Mouse (Mus musculus): Measurements from ENCODE around the gene Fam25c. TPM values are rescaled to one million over a fixed set of nuclear protein-coding genes. Genes with fewer than 3 reads are reported as not detected.

The Fam25c gene
- polyA plus RNA-seq, 1 experiment from 2014 or later, result not detected

- Histone ChIP-seq H3K4me3 (replicated peaks; ENCODE audit: low read length) (peak overlapping the region; percentile 99), H3K9ac (peak overlapping the region; percentile 96), H3K36me3 (replicated peaks; ENCODE audit: control insufficient read depth, insufficient read depth) (0 out of 2 replicates have a peak, but pooled peaks cover 4% of the 10 kb centered on the region), H3K4me2 (replicated peaks) (peak overlapping the region; percentile 91), H3K27me3 (ENCODE audit: control insufficient read depth, insufficient read depth, low read length) (no peaks in the 10 kb centered on the region), H3K4me1 (replicated peaks; ENCODE audit: control insufficient read depth, insufficient read depth, low read length) (peaks cover 31% of the 10 kb centered on the region), H3K9me3 (ENCODE audit: control insufficient read depth, low read length) (no peaks in the 10 kb centered on the region), H3K27ac (0 out of 2 replicates have a peak overlapping the region, but pooled peaks have one; percentile 32)
- ATAC-seq (ENCODE audit: low FRiP score) (no peak), DNase-seq (ENCODE audit: low spot score) (no peak)
- WGBS, result 14% methylated on average over 5 of the region's 6 CpGs
Measured at GRCm38 (mm10) chr14:34312339-34313048, 42.7 kb downstream of the Fam25c start.

GRCm38 (mm10) chr14:34311691-34312090 is 43.5 kb downstream of the Fam25c start:
- peak overlapping the region; percentile 91 for H3K4me2 ChIP-seq (replicated peaks)
- 4% methylated on average over 4 of the region's 4 CpGs for WGBS
- peak; percentile 48 for DNase-seq (ENCODE audit: low spot score)
- no peaks in the 10 kb centered on the region for H3K27me3 ChIP-seq (ENCODE audit: control insufficient read depth, insufficient read depth, low read length)
- H3K27ac ChIP-seq, result peak overlapping the region; percentile 95
- ATAC-seq (ENCODE audit: low FRiP score), result no peak
- H3K36me3 ChIP-seq (replicated peaks; ENCODE audit: control insufficient read depth, insufficient read depth), result no peaks in the 10 kb centered on the region
- peak overlapping the region; percentile 99 for H3K4me3 ChIP-seq (replicated peaks; ENCODE audit: low read length)
- H3K9ac ChIP-seq, result peak overlapping the region; percentile 96
- peaks cover 31% of the 10 kb centered on the region for H3K4me1 ChIP-seq (replicated peaks; ENCODE audit: control insufficient read depth, insufficient read depth, low read length)
- no peaks in the 10 kb centered on the region for H3K9me3 ChIP-seq (ENCODE audit: control insufficient read depth, low read length)

- Histone ChIP-seq H3K4me3 (replicated peaks; ENCODE audit: low read length) (peak overlapping the region; percentile 99), H3K4me1 (replicated peaks; ENCODE audit: control insufficient read depth, insufficient read depth, low read length) (peaks cover 31% of the 10 kb centered on the region), H3K27me3 (ENCODE audit: control insufficient read depth, insufficient read depth, low read length) (no peaks in the 10 kb centered on the region), H3K4me2 (replicated peaks) (peak overlapping the region; percentile 91), H3K36me3 (replicated peaks; ENCODE audit: control insufficient read depth, insufficient read depth) (no peaks in the 10 kb centered on the region), H3K9ac (peak overlapping the region; percentile 96), H3K27ac (peak overlapping the region; percentile 95), H3K9me3 (ENCODE audit: control insufficient read depth, low read length) (no peaks in the 10 kb centered on the region)
- DNase-seq (ENCODE audit: low spot score), result peak; percentile 35
- ATAC-seq (ENCODE audit: low FRiP score), result peak; percentile 16
- WGBS, result under 1% methylated on average over 37 of the region's 47 CpGs
Measured at GRCm38 (mm10) chr14:34311021-34311631, 44.1 kb downstream of the Fam25c start.

GRCm38 (mm10) chr14:34310234-34310965 is 44.8 kb downstream of the Fam25c start, which contains the start of the genes Shld2 and Glud1:
Gene Shld2, minus strand, starts transcription at chr14:34310493.
Gene Glud1, plus strand, starts transcription at chr14:34310727.
- ATAC-seq (ENCODE audit: low FRiP score) (peak; percentile 94), DNase-seq (ENCODE audit: low spot score) (peak; percentile 94)
- H3K36me3 ChIP-seq (replicated peaks; ENCODE audit: control insufficient read depth, insufficient read depth), result no peaks in the 10 kb centered on the region
- H3K27me3 ChIP-seq (ENCODE audit: control insufficient read depth, insufficient read depth, low read length), result no peaks in the 10 kb centered on the region
- H3K4me2 ChIP-seq (replicated peaks), result peak within 1 kb of the TSS; percentile 91
- peaks cover 31% of the 10 kb centered on the region for H3K4me1 ChIP-seq (replicated peaks; ENCODE audit: control insufficient read depth, insufficient read depth, low read length)
- WGBS, result under 1% methylated on average over 82 of the region's 100 CpGs
- peak within 1 kb of the TSS; percentile 99 for H3K4me3 ChIP-seq (replicated peaks; ENCODE audit: low read length)
- H3K9me3 ChIP-seq (ENCODE audit: control insufficient read depth, low read length), result no peaks in the 10 kb centered on the region
- H3K27ac ChIP-seq, result peak within 1 kb of the TSS; percentile 95
- H3K9ac ChIP-seq, result peak within 1 kb of the TSS; percentile 96

GRCm38 (mm10) chr14:34309907-34310233 is 45.4 kb downstream of the Fam25c start:
- peak overlapping the region; percentile 96 for H3K9ac ChIP-seq
- H3K4me2 ChIP-seq (replicated peaks), result peak overlapping the region; percentile 91
- peaks cover 27% of the 10 kb centered on the region for H3K4me1 ChIP-seq (replicated peaks; ENCODE audit: control insufficient read depth, insufficient read depth, low read length)
- no peaks in the 10 kb centered on the region for H3K9me3 ChIP-seq (ENCODE audit: control insufficient read depth, low read length)
- no peaks in the 10 kb centered on the region for H3K36me3 ChIP-seq (replicated peaks; ENCODE audit: control insufficient read depth, insufficient read depth)
- DNase-seq (ENCODE audit: low spot score), result no peak
- WGBS, result 13% methylated on average over 5 of the region's 5 CpGs
- no peak for ATAC-seq (ENCODE audit: low FRiP score)
- H3K27ac ChIP-seq, result peak overlapping the region; percentile 95
- H3K4me3 ChIP-seq (replicated peaks; ENCODE audit: low read length), result peak overlapping the region; percentile 99
- H3K27me3 ChIP-seq (ENCODE audit: control insufficient read depth, insufficient read depth, low read length), result no peaks in the 10 kb centered on the region

- no peak for ATAC-seq (ENCODE audit: low FRiP score)
- Histone ChIP-seq H3K4me1 (replicated peaks; ENCODE audit: control insufficient read depth, insufficient read depth, low read length) (peaks cover 24% of the 10 kb centered on the region), H3K36me3 (replicated peaks; ENCODE audit: control insufficient read depth, insufficient read depth) (no peaks in the 10 kb centered on the region), H3K9ac (no peak overlapping the region), H3K27me3 (ENCODE audit: control insufficient read depth, insufficient read depth, low read length) (no peaks in the 10 kb centered on the region), H3K4me2 (replicated peaks) (no peak overlapping the region), H3K9me3 (ENCODE audit: control insufficient read depth, low read length) (no peaks in the 10 kb centered on the region), H3K4me3 (replicated peaks; ENCODE audit: low read length) (no peak overlapping the region), H3K27ac (no peak overlapping the region)
- 86% methylated on average over 4 of the region's 4 CpGs for WGBS
- no peak for DNase-seq (ENCODE audit: low spot score)
Measured at GRCm38 (mm10) chr14:34309266-34309665, 46.0 kb downstream of the Fam25c start.

GRCm38 (mm10) chr14:34303265-34303680 is 52.0 kb downstream of the Fam25c start:
- Histone ChIP-seq H3K27me3 (ENCODE audit: control insufficient read depth, insufficient read depth, low read length) (no peaks in the 10 kb centered on the region), H3K9ac (no peak overlapping the region), H3K4me1 (replicated peaks; ENCODE audit: control insufficient read depth, insufficient read depth, low read length) (no peaks in the 10 kb centered on the region), H3K36me3 (replicated peaks; ENCODE audit: control insufficient read depth, insufficient read depth) (no peaks in the 10 kb centered on the region), H3K27ac (no peak overlapping the region), H3K9me3 (ENCODE audit: control insufficient read depth, low read length) (no peaks in the 10 kb centered on the region), H3K4me2 (replicated peaks) (no peak overlapping the region), H3K4me3 (replicated peaks; ENCODE audit: low read length) (no peak overlapping the region)
- WGBS, result 43% methylated on average over 5 of the region's 5 CpGs
- no peak for ATAC-seq (ENCODE audit: low FRiP score)
- DNase-seq (ENCODE audit: low spot score), result no peak

- Histone ChIP-seq H3K27ac (no peak overlapping the region), H3K36me3 (replicated peaks; ENCODE audit: control insufficient read depth, insufficient read depth) (no peaks in the 10 kb centered on the region), H3K9me3 (ENCODE audit: control insufficient read depth, low read length) (no peaks in the 10 kb centered on the region), H3K4me2 (replicated peaks) (no peak overlapping the region), H3K4me3 (replicated peaks; ENCODE audit: low read length) (no peak overlapping the region), H3K27me3 (ENCODE audit: control insufficient read depth, insufficient read depth, low read length) (no peaks in the 10 kb centered on the region), H3K9ac (no peak overlapping the region), H3K4me1 (replicated peaks; ENCODE audit: control insufficient read depth, insufficient read depth, low read length) (no peaks in the 10 kb centered on the region)
- DNase-seq (ENCODE audit: low spot score) (no peak), ATAC-seq (ENCODE audit: low FRiP score) (no peak)
- WGBS, result 85% methylated on average over 5 of the region's 5 CpGs
Measured at GRCm38 (mm10) chr14:34302681-34303242, 52.5 kb downstream of the Fam25c start.

Measured in hindbrain, embryonic 14.5 days (tissue).